Mouse (Mus musculus) lung, embryonic 15.5 days (tissue): Measurements from ENCODE around the gene Leo1. TPM values are rescaled to one million over a fixed set of nuclear protein-coding genes. Genes with fewer than 3 reads are reported as not detected.
A peak's percentile ranks its signal among the peaks of the same experiment; 100 is the strongest.

Experiments used
- ATAC-seq: fragments of 200-750 bp; cut with Nextera tagmentation; 2 replicates; pipeline ENCODE4 v1.8.0; 2017; ENCODE audit warnings: moderate number of reproducible peaks, borderline replicate concordance; ENCODE audit not compliant: low FRiP score, low TSS enrichment; ENCODE audit errors: extremely low read depth
- H3K27ac ChIP-seq: fragments of 300-500 bp; sonication (generic); 2 replicates; pipeline ENCODE4 v1.5.1; 2015; ENCODE audit warnings: moderate library complexity, mild to moderate bottlenecking, inconsistent platforms
- H3K27me3 ChIP-seq: fragments of 300-500 bp; sonication (generic); 2 replicates; pipeline ENCODE4 v1.6.1; 2015; ENCODE audit warnings: inconsistent platforms
- H3K36me3 ChIP-seq: fragments of 300-500 bp; sonication (generic); 2 replicates; pipeline ENCODE4 v1.6.1; 2015; ENCODE audit warnings: inconsistent platforms
- H3K4me1 ChIP-seq: fragments of 300-500 bp; sonication (generic); 2 replicates; pipeline ENCODE4 v1.6.1; 2015; ENCODE audit warnings: inconsistent platforms
- H3K4me2 ChIP-seq: fragments of 300-500 bp; sonication (generic); 2 replicates; pipeline ENCODE4 v1.6.1; 2015; ENCODE audit warnings: inconsistent platforms, mild to moderate bottlenecking, moderate library complexity
- H3K4me3 ChIP-seq: fragments of 300-500 bp; sonication (generic); 2 replicates; pipeline ENCODE4 v1.5.1; 2015; ENCODE audit warnings: mild to moderate bottlenecking, inconsistent platforms
- H3K9ac ChIP-seq: fragments of 300-500 bp; sonication (generic); 2 replicates; pipeline ENCODE4 v1.6.1; 2015; ENCODE audit warnings: inconsistent platforms
- H3K9me3 ChIP-seq: fragments of 300-500 bp; sonication (generic); 2 replicates; pipeline ENCODE4 v1.6.1; 2016; ENCODE audit warnings: inconsistent platforms
- WGBS: fragments of 180-500 bp; shearing (Covaris S2); methylation state at CpG from one replicate; pipeline ENCODE4 v1.1.7; 2015; 5-methylcytosine and 5-hydroxymethylcytosine counted together
- polyA plus RNA-seq: library from polyadenylated mRNA; unstranded; fragments of >200 nt; fragmentation: Nextera tagmentation; extraction: Ambion mirVana; gene quantifications from 2 replicates; pipeline ENCODE4 v1.2.1, GENCODE M21; 2015

Gene Leo1
- polyA plus RNA-seq = 37.3 and 38.1 TPM in 2 replicates

DNA sequence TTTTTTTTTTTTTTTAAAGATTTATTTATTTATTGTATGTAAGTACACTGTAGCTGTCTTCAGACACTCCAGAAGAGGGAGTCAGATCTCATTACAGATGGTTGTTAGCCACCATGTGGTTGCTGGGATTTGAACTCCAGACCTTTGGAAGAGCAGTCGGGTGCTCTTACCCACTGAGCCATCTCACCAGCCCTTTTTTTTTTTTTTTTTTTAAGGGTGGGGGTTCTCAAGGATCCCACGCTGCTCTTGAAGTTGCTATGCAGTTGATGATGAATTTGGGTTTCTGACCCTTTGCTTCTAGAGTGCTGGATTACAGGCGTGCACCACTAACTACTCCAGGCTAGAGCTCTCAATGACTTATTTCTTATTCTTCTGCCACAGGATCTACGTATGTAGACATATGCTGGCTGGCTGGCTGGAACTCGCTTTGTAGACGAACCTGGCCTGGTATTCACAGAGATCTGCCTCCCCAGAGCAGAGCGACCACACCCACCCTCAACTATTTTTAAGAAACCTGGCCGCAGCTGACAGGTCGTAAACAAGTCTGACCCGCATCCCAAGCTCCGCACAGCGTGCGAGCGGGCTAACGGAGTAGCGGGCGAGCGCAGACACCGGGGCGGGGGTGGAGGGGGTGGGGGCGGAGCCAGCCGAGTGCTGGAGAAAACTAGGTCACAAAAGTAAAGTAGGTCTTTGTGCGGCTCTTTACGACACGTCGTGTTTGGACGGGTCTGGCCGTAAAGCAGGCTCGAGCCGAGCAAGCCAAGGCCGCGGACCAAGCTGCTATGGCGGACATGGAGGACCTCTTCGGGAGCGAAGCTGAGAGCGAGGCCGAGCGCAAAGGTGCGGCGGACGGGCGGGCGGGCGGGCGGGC, at the start of gene Leo1:
TSS of gene Leo1 (plus strand) at position 729 of the 871 bp plus-strand sequence.
- Histone ChIP-seq H3K4me2 (peak within 1 kb of the TSS; percentile 68), H3K9me3 (no peaks in the 10 kb centered on the region), H3K27ac (peak within 1 kb of the TSS; percentile 81), H3K9ac (peak within 1 kb of the TSS; percentile 62), H3K27me3 (no peaks in the 10 kb centered on the region), H3K4me1 (peaks cover 12% of the 10 kb centered on the region), H3K4me3 (peak within 1 kb of the TSS; percentile 60), H3K36me3 (peaks cover 9% of the 10 kb centered on the region)
- under 1% methylated on average over 44 of the region's 45 CpGs for WGBS
- peak; percentile 92 for ATAC-seq

DNA sequence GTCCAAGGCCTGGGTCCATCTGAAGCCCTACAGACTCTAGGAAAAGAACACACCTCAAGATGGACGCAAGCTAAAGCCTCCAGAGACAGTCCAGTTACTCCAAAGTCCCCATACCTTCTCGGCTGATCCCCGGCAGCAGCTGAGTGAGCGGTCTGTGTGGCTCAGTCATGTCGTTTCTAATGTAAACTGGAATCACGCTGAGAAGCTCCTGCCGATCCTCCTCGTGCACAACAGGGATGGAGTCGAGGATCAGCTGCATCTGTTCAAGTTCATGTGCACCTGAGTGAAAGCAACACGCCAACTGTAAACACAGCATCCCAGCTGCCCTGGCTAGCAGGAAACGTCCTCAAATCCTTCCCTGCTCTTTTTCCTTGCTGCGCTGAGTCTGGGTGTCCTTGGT, 48.1 kb upstream of the Leo1 start:
- Histone ChIP-seq H3K36me3 (peaks cover 79% of the 10 kb centered on the region), H3K27ac (no peak overlapping the region), H3K4me2 (no peak overlapping the region), H3K4me1 (no peaks in the 10 kb centered on the region), H3K9ac (no peak overlapping the region), H3K4me3 (no peak overlapping the region), H3K27me3 (no peaks in the 10 kb centered on the region), H3K9me3 (no peaks in the 10 kb centered on the region)
- ATAC-seq = no peak
- 74% methylated on average over 12 of the region's 12 CpGs for WGBS

DNA sequence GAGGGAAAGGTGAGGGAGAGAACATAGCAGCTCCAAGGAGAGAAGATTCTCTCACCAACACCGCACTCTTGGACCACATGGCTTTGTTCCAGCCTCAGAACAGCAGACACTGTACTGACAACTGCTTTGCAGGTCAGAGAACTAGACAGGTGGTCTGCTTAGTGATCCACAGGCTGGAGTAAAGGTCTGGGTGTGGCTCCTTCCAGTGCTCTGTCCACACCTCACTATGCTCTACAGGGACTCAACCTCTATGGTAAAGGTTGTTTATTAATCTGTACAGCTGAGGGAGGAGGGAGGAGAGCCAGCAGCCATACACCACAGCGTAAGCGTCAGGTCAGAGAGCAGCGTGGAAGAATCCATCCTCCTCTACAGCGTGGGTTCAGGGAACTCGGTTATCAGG, 45.4 kb upstream of the Leo1 start:
- peaks cover 58% of the 10 kb centered on the region for H3K36me3 ChIP-seq
- no peaks in the 10 kb centered on the region for H3K4me1 ChIP-seq
- no peak overlapping the region for H3K4me3 ChIP-seq
- H3K9ac ChIP-seq = no peak overlapping the region
- no peak overlapping the region for H3K4me2 ChIP-seq
- no peaks in the 10 kb centered on the region for H3K27me3 ChIP-seq
- 86% methylated on average over 6 of the region's 6 CpGs for WGBS
- no peaks in the 10 kb centered on the region for H3K9me3 ChIP-seq
- H3K27ac ChIP-seq = no peak overlapping the region
- no peak for ATAC-seq

GRCm38 (mm10) chr9:75399069-75399468, 42.3 kb upstream of the Leo1 start:
- WGBS = 90% methylated on average over 4 of the region's 4 CpGs
- no peak for ATAC-seq
- H3K27ac ChIP-seq = no peak overlapping the region
- no peak overlapping the region for H3K9ac ChIP-seq
- peaks cover 33% of the 10 kb centered on the region for H3K36me3 ChIP-seq
- H3K4me3 ChIP-seq = no peak overlapping the region
- H3K27me3 ChIP-seq = no peaks in the 10 kb centered on the region
- H3K9me3 ChIP-seq = no peaks in the 10 kb centered on the region
- peaks cover 12% of the 10 kb centered on the region; the same call in 1 of the 2 replicates for H3K4me1 ChIP-seq
- no peak overlapping the region for H3K4me2 ChIP-seq

DNA sequence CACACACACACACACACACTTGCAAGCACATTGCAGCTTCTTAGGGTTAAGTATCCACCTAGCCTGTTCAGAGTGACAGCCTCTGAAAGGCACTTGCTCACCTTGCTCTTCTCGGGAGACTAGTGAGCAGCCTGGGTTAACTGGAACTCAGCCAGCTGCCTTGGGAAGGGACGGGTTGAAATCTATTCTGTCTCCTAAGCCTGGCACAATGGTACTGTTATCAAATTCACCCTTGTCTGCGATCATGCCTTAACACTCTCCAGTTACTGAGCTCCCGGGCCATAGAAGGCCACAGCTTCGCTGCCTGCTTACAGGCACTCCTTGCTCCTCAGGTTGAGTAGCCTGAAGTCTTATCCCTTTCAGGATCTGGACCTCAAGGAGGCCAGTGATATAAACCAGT, 40.7 kb upstream of the Leo1 start:
- Histone ChIP-seq H3K4me3 (no peak overlapping the region), H3K9ac (no peak overlapping the region), H3K36me3 (peaks cover 27% of the 10 kb centered on the region), H3K27ac (no peak overlapping the region), H3K9me3 (no peaks in the 10 kb centered on the region), H3K4me2 (no peak overlapping the region), H3K4me1 (peaks cover 21% of the 10 kb centered on the region), H3K27me3 (no peaks in the 10 kb centered on the region)
- 52% methylated on average over 5 of the region's 5 CpGs for WGBS
- no peak for ATAC-seq

- Histone ChIP-seq H3K4me1 (peaks cover 29% of the 10 kb centered on the region), H3K4me3 (no peak overlapping the region), H3K27ac (no peak overlapping the region), H3K36me3 (peaks cover 16% of the 10 kb centered on the region; the same call in 1 of the 2 replicates), H3K9me3 (no peaks in the 10 kb centered on the region), H3K9ac (no peak overlapping the region), H3K4me2 (no peak overlapping the region), H3K27me3 (no peaks in the 10 kb centered on the region)
- ATAC-seq = no peak
- 62% methylated on average over 20 of the region's 20 CpGs for WGBS
Observed at GRCm38 (mm10) chr9:75401593-75402504, 39.5 kb upstream of the Leo1 start.

DNA sequence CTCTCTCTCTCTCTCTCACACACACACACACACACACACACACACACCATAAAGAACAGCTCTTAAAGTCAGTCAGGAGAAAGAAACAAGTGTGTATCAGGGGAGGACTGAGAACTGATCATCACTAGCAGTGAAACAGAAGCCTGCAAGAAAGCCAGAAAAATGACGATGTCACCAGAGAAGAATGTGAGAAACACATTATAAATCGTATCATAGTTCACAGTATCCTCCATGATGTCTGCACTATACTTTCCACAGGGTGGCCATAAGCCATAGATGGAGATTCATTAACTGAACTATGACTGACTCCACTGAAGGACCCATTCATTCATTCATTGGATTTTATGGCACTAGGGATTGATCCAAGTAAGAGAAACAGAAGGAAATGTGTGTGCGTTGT, 37.8 kb upstream of the Leo1 start:
- no peaks in the 10 kb centered on the region for H3K9me3 ChIP-seq
- no peaks in the 10 kb centered on the region for H3K36me3 ChIP-seq
- H3K9ac ChIP-seq = no peak overlapping the region
- H3K27me3 ChIP-seq = no peaks in the 10 kb centered on the region
- 45% methylated on average over 3 of the region's 3 CpGs for WGBS
- peaks cover 38% of the 10 kb centered on the region for H3K4me1 ChIP-seq
- H3K4me2 ChIP-seq = no peak overlapping the region
- no peak overlapping the region for H3K27ac ChIP-seq
- ATAC-seq = no peak
- no peak overlapping the region for H3K4me3 ChIP-seq

- no peak overlapping the region for H3K4me3 ChIP-seq
- WGBS = 73% methylated on average over 2 of the region's 2 CpGs
- no peaks in the 10 kb centered on the region for H3K9me3 ChIP-seq
- H3K4me2 ChIP-seq = no peak overlapping the region
- no peak overlapping the region for H3K9ac ChIP-seq
- no peaks in the 10 kb centered on the region for H3K27me3 ChIP-seq
- H3K27ac ChIP-seq = no peak overlapping the region
- ATAC-seq = no peak
- no peaks in the 10 kb centered on the region for H3K36me3 ChIP-seq
- peaks cover 38% of the 10 kb centered on the region for H3K4me1 ChIP-seq
Observed at GRCm38 (mm10) chr9:75406121-75406520, 35.2 kb upstream of the Leo1 start.

- ATAC-seq = no peak
- WGBS = 9% methylated on average over 10 of the region's 10 CpGs
Observed at GRCm38 (mm10) chr9:75407803-75408202, 33.5 kb upstream of the Leo1 start.

DNA sequence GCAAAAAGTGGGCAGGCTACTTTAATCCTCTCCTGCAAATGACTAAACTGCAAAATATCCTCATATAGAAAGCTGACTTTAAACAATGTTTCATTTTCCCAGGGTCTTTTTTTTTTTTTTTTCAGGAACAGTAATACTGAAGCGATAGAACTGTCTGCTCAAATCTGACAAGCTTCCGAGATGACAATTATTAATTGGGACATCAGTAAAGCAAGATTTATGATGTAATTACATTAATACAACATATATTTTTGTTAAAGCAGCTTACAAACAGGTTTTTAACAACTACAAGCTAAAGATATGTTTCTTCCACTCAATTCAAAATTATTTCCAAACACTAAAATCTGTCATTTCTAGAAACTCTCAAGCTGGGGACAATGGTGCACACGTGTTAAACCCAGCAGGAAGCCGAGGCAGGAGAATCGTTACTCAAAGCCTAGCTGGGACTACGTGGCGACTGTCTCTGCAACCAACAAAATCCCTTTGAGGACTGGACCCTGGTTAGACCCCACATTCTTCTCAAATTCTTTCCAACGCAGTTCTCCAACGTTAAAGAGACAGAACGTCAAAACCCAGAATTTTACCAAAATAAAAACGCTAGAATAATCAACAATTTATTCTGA, 33.0 kb upstream of the Leo1 start:
- peaks cover 26% of the 10 kb centered on the region for H3K4me1 ChIP-seq
- ATAC-seq = no peak

More at GRCm38 (mm10) chr9:75407803-75408202, 33.5 kb upstream of the Leo1 start:
- Histone ChIP-seq H3K27ac (no peak overlapping the region), H3K27me3 (no peaks in the 10 kb centered on the region), H3K4me3 (peak overlapping the region; percentile 86), H3K4me1 (peaks cover 26% of the 10 kb centered on the region), H3K9me3 (no peaks in the 10 kb centered on the region), H3K9ac (0 out of 2 replicates have a peak overlapping the region, but pooled peaks have one; percentile 0), H3K36me3 (no peaks in the 10 kb centered on the region), H3K4me2 (peak overlapping the region; percentile 72)

GRCm38 (mm10) chr9:75409031-75409851, 32.1 kb upstream of the Leo1 start:
- Histone ChIP-seq H3K27ac (peak overlapping the region; percentile 99), H3K4me2 (peak overlapping the region; percentile 72), H3K4me1 (peaks cover 31% of the 10 kb centered on the region), H3K9ac (peak overlapping the region; percentile 83), H3K9me3 (no peaks in the 10 kb centered on the region), H3K4me3 (peak overlapping the region; percentile 86), H3K27me3 (no peaks in the 10 kb centered on the region), H3K36me3 (no peaks in the 10 kb centered on the region)
- under 1% methylated on average over 61 of the region's 90 CpGs for WGBS
- ATAC-seq = peak; percentile 87

More for the DNA sequence above, 33.0 kb upstream of the Leo1 start:
- H3K4me3 ChIP-seq = peak overlapping the region; percentile 86
- no peaks in the 10 kb centered on the region for H3K27me3 ChIP-seq
- peak overlapping the region; percentile 72 for H3K4me2 ChIP-seq
- H3K36me3 ChIP-seq = no peaks in the 10 kb centered on the region
- no peaks in the 10 kb centered on the region for H3K9me3 ChIP-seq
- WGBS = 3% methylated on average over 11 of the region's 11 CpGs
- H3K9ac ChIP-seq = peak overlapping the region; percentile 83; the same call in 1 of the 2 replicates
- no peak overlapping the region; the same call in 1 of the 2 replicates for H3K27ac ChIP-seq
